Mouse (Mus musculus): ENCODE data around the gene Vmn2r110. TPM values are rescaled to one million over a fixed set of nuclear protein-coding genes. Genes with fewer than 3 reads are reported as not detected.

The Vmn2r110 gene
- 0.02 TPM in 1 of 2 replicates, not detected in the other for polyA plus RNA-seq (2015; fragmentation: Nextera tagmentation; extraction: Ambion mirVana)

- 32% methylated on average over 1 of the region's 1 CpGs for WGBS
- Histone ChIP-seq H3K27ac (ENCODE audit: low read length) (no peak within 1 kb of the TSS), H3K4me2 (ENCODE audit: low read depth, low read length) (no peak within 1 kb of the TSS), H3K9ac (ENCODE audit: low read depth, low read length) (no peak within 1 kb of the TSS), H3K36me3 (ENCODE audit: control insufficient read depth, insufficient read depth, low read length) (no peaks in the 10 kb centered on the region), H3K9me3 (ENCODE audit: control insufficient read depth, low read length) (no peaks in the 10 kb centered on the region), H3K4me1 (ENCODE audit: control insufficient read depth, insufficient read depth, low read length) (no peaks in the 10 kb centered on the region), H3K4me3 (ENCODE audit: low read length) (no peak within 1 kb of the TSS), H3K27me3 (replicated peaks; ENCODE audit: control insufficient read depth, insufficient read depth, low read length) (no peaks in the 10 kb centered on the region)
- no peak for ATAC-seq
Observed at GRCm38 (mm10) chr17:20596323-20596722, at the start of gene Vmn2r110. Vmn2r110 (minus strand) TSS chr17:20596423.

DNA sequence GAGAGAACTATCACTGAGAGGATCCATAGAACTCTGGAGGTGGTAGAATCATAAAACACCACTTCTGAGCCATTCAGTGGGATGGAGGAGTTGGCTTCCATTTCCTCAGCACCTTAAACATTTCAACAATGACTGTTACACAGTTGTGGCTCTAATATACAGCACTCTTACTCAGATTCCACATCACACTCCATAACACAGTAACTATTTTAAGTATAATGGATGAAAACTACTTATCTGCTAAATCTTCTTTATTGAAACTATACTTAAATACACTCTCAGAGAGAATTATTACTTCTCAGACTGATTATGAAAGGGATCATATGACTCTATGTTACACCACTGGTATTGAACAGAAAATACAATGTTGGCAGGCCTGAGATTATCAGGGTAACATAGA lies 28.6 kb upstream of the Vmn2r110 start, which contains the start of gene Fpr-rs3:
Gene Fpr-rs3, minus strand, starts transcription at position 101 of the 400 bp plus-strand sequence.
- no peak within 1 kb of the TSS for H3K9ac ChIP-seq (ENCODE audit: low read depth, low read length)
- H3K4me2 ChIP-seq (ENCODE audit: low read depth, low read length), result no peak within 1 kb of the TSS
- no peaks in the 10 kb centered on the region for H3K36me3 ChIP-seq (ENCODE audit: control insufficient read depth, insufficient read depth, low read length)
- no peak within 1 kb of the TSS for H3K4me3 ChIP-seq (ENCODE audit: low read length)
- no peak for ATAC-seq
- no peaks in the 10 kb centered on the region for H3K4me1 ChIP-seq (ENCODE audit: control insufficient read depth, insufficient read depth, low read length)
- no peaks in the 10 kb centered on the region for H3K27me3 ChIP-seq (replicated peaks; ENCODE audit: control insufficient read depth, insufficient read depth, low read length)
- H3K9me3 ChIP-seq (ENCODE audit: control insufficient read depth, low read length), result peaks cover 4% of the 10 kb centered on the region
- H3K27ac ChIP-seq (ENCODE audit: low read length), result no peak within 1 kb of the TSS

DNA sequence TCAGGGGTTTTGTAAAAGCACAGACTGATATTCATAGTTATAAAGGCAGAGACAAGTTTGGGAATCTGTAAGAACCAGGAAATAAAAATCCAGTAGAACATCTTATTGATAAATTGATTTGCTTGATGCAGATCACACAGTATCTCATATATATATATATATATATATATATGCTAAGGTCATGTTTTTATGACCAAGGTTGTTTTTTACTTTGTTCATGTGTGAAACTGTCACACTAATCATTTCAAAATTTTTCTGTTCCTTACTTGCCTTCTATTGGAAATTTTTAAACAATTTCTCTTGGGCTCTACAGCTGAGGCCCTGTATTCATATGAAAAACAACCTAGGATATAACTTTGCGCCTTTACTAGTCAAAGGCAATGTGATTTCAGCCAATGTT lies 31.6 kb downstream of the Vmn2r110 start, which contains the start of gene Vmn2r109:
Gene Vmn2r109, minus strand, starts transcription at position 101 of the 400 bp plus-strand sequence.
- Histone ChIP-seq H3K4me2 (ENCODE audit: low read depth, low read length) (no peak within 1 kb of the TSS), H3K4me1 (ENCODE audit: control insufficient read depth, insufficient read depth, low read length) (no peaks in the 10 kb centered on the region), H3K9ac (ENCODE audit: low read depth, low read length) (no peak within 1 kb of the TSS), H3K9me3 (ENCODE audit: control insufficient read depth, low read length) (no peaks in the 10 kb centered on the region), H3K27me3 (replicated peaks; ENCODE audit: control insufficient read depth, insufficient read depth, low read length) (no peaks in the 10 kb centered on the region), H3K4me3 (ENCODE audit: low read length) (no peak within 1 kb of the TSS), H3K27ac (ENCODE audit: low read length) (no peak within 1 kb of the TSS), H3K36me3 (ENCODE audit: control insufficient read depth, insufficient read depth, low read length) (no peaks in the 10 kb centered on the region)
- WGBS, result 93% methylated on average over 1 of the region's 1 CpGs
- ATAC-seq, result no peak

Other genes with a start within 250 kb of the Vmn2r110 start
- not detected in 2 replicates for gene Vmn1r224, start 182.3 kb downstream of the Vmn2r110 start, polyA plus RNA-seq (2015; fragmentation: Nextera tagmentation; extraction: Ambion mirVana)
- gene Vmn2r108, start 115.1 kb downstream of the Vmn2r110 start, polyA plus RNA-seq (2015; fragmentation: Nextera tagmentation; extraction: Ambion mirVana), result not detected in 2 replicates
- not detected in 2 replicates for gene Vmn1r225, start 98.3 kb downstream of the Vmn2r110 start, polyA plus RNA-seq (2015; fragmentation: Nextera tagmentation; extraction: Ambion mirVana)
- gene Vmn2r109, start 31.7 kb downstream of the Vmn2r110 start, polyA plus RNA-seq (2015; fragmentation: Nextera tagmentation; extraction: Ambion mirVana), result not detected in 2 replicates
- gene Fpr-rs3, start 28.5 kb upstream of the Vmn2r110 start, polyA plus RNA-seq (2015; fragmentation: Nextera tagmentation; extraction: Ambion mirVana), result not detected in 2 replicates
- gene Vmn1r226, start 86.4 kb upstream of the Vmn2r110 start, polyA plus RNA-seq (2015; fragmentation: Nextera tagmentation; extraction: Ambion mirVana), result not detected in 2 replicates
- not detected in 2 replicates for gene Vmn1r227, start 133.4 kb upstream of the Vmn2r110 start, polyA plus RNA-seq (2015; fragmentation: Nextera tagmentation; extraction: Ambion mirVana)
- not detected in 2 replicates for gene Vmn1r228, start 189.7 kb upstream of the Vmn2r110 start, polyA plus RNA-seq (2015; fragmentation: Nextera tagmentation; extraction: Ambion mirVana)
- not detected in 2 replicates for gene Vmn1r229, start 215.1 kb upstream of the Vmn2r110 start, polyA plus RNA-seq (2015; fragmentation: Nextera tagmentation; extraction: Ambion mirVana)
- not detected in 2 replicates for gene Vmn1r230, start 244.0 kb upstream of the Vmn2r110 start, polyA plus RNA-seq (2015; fragmentation: Nextera tagmentation; extraction: Ambion mirVana)

Measured in intestine, embryonic 16.5 days (tissue).